Mouse (Mus musculus): Measurements from ENCODE around the gene Slc7a6. TPM values are rescaled to one million over a fixed set of nuclear protein-coding genes. Genes with fewer than 3 reads are reported as not detected.

The Slc7a6 gene
- polyA plus RNA-seq, 1 experiment from 2014 or later, result 24.5 TPM

DNA sequence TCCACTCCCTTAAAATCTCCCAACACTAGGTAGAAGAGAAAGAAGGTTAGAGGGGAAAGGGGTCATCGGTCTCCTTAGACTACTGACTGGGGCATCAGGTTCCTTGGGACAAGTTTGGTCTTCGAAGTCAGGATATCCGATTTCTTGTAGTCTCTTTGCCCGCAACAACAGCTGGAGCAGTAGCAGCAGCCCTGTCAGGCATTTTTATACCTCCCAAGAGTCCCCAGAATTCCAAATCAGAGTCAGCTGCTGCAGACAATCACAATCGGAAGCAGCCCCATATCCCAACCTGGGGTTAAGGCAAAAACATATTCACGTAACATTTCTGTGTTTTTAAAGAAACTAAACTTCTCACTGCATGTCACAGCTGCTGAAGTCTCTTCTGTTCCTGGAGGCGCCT is 62.9 kb downstream of the Slc7a6 start:
- Histone ChIP-seq H3K36me3 (ENCODE audit: control insufficient read depth, insufficient read depth, low read length) (peaks cover 8% of the 10 kb centered on the region; the same call in 1 of the 2 replicates), H3K9me3 (ENCODE audit: control insufficient read depth, low read length) (no peaks in the 10 kb centered on the region), H3K27me3 (replicated peaks; ENCODE audit: control insufficient read depth, insufficient read depth, low read length) (no peaks in the 10 kb centered on the region), H3K4me1 (ENCODE audit: control insufficient read depth, insufficient read depth, low read length) (no peaks in the 10 kb centered on the region), H3K27ac (ENCODE audit: low read length) (no peak overlapping the region), H3K4me3 (ENCODE audit: low read length) (no peak overlapping the region), H3K9ac (ENCODE audit: low read depth, low read length) (no peak overlapping the region), H3K4me2 (ENCODE audit: low read depth, low read length) (no peak overlapping the region)
- ATAC-seq, result no peak
- WGBS, result 89% methylated on average over 7 of the region's 7 CpGs

DNA sequence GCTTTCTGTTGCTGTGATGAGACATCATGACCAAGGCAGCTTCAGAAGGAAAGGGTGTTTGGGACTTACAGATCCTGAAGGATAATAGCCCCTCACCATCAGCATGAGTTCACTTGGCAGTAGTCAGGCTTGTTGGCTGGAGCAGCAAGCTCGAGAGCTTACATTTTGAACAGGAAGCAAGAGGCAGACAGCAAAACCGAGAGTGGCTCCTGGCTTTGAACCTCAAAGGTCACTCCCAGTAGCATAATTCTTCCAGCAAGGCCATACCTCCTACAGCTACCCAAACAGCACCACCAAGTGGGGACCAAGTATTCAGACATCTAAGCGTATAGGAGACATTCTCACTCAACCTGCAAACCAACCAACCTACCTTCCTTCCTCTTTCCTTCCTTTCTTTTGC is 64.1 kb downstream of the Slc7a6 start:
- WGBS, result 73% methylated on average over 3 of the region's 3 CpGs
- H3K27me3 ChIP-seq (replicated peaks; ENCODE audit: control insufficient read depth, insufficient read depth, low read length), result no peaks in the 10 kb centered on the region
- no peak overlapping the region for H3K4me2 ChIP-seq (ENCODE audit: low read depth, low read length)
- H3K36me3 ChIP-seq (ENCODE audit: control insufficient read depth, insufficient read depth, low read length), result peaks cover 2% of the 10 kb centered on the region; the same call in 1 of the 2 replicates
- no peak overlapping the region for H3K9ac ChIP-seq (ENCODE audit: low read depth, low read length)
- ATAC-seq, result no peak
- no peak overlapping the region for H3K27ac ChIP-seq (ENCODE audit: low read length)
- no peaks in the 10 kb centered on the region for H3K9me3 ChIP-seq (ENCODE audit: control insufficient read depth, low read length)
- H3K4me1 ChIP-seq (ENCODE audit: control insufficient read depth, insufficient read depth, low read length), result no peaks in the 10 kb centered on the region
- H3K4me3 ChIP-seq (ENCODE audit: low read length), result no peak overlapping the region

- Histone ChIP-seq H3K4me3 (ENCODE audit: low read length) (no peak overlapping the region), H3K36me3 (ENCODE audit: control insufficient read depth, insufficient read depth, low read length) (no peaks in the 10 kb centered on the region; the same call in 1 of the 2 replicates), H3K9me3 (ENCODE audit: control insufficient read depth, low read length) (no peaks in the 10 kb centered on the region), H3K27ac (ENCODE audit: low read length) (no peak overlapping the region), H3K9ac (ENCODE audit: low read depth, low read length) (no peak overlapping the region), H3K4me1 (ENCODE audit: control insufficient read depth, insufficient read depth, low read length) (no peaks in the 10 kb centered on the region), H3K4me2 (ENCODE audit: low read depth, low read length) (no peak overlapping the region), H3K27me3 (replicated peaks; ENCODE audit: control insufficient read depth, insufficient read depth, low read length) (no peaks in the 10 kb centered on the region)
- no peak for ATAC-seq
- WGBS, result 82% methylated on average over 17 of the region's 17 CpGs
These were observed 66.1 kb downstream of the Slc7a6 start for GRCm38 (mm10) chr8:106234567-106235261.

- WGBS, result 84% methylated on average over 5 of the region's 5 CpGs
- ATAC-seq, result no peak
- Histone ChIP-seq H3K4me3 (ENCODE audit: low read length) (no peak overlapping the region), H3K27me3 (replicated peaks; ENCODE audit: control insufficient read depth, insufficient read depth, low read length) (no peaks in the 10 kb centered on the region), H3K4me2 (ENCODE audit: low read depth, low read length) (no peak overlapping the region), H3K4me1 (ENCODE audit: control insufficient read depth, insufficient read depth, low read length) (no peaks in the 10 kb centered on the region), H3K27ac (ENCODE audit: low read length) (no peak overlapping the region), H3K9ac (ENCODE audit: low read depth, low read length) (no peak overlapping the region), H3K36me3 (ENCODE audit: control insufficient read depth, insufficient read depth, low read length) (no peaks in the 10 kb centered on the region; the same call in 1 of the 2 replicates), H3K9me3 (ENCODE audit: control insufficient read depth, low read length) (no peaks in the 10 kb centered on the region)
These were observed 68.4 kb downstream of the Slc7a6 start for GRCm38 (mm10) chr8:106237106-106237505.

Other genes starting within 250 kb of the Slc7a6 start
- gene Ctrl, start 235.0 kb upstream of the Slc7a6 start, polyA plus RNA-seq (2015; fragmentation: Nextera tagmentation; extraction: Ambion mirVana), result 3.1 and 6.2 TPM in 2 replicates
- gene Psmb10, start 230.4 kb upstream of the Slc7a6 start, polyA plus RNA-seq (2015; fragmentation: Nextera tagmentation; extraction: Ambion mirVana), result 115 and 116 TPM in 2 replicates
- gene Lcat, start 225.5 kb upstream of the Slc7a6 start, polyA plus RNA-seq (2015; fragmentation: Nextera tagmentation; extraction: Ambion mirVana), result 1.7 and 2.8 TPM in 2 replicates
- gene Slc12a4, start 202.8 kb upstream of the Slc7a6 start, polyA plus RNA-seq (2015; fragmentation: Nextera tagmentation; extraction: Ambion mirVana), result 19.4 and 21.8 TPM in 2 replicates
- not detected in 2 replicates for gene Dpep3, start 189.4 kb upstream of the Slc7a6 start, polyA plus RNA-seq (2015; fragmentation: Nextera tagmentation; extraction: Ambion mirVana)
- 17.2 and 17.6 TPM in 2 replicates for gene Dus2, start 177.5 kb upstream of the Slc7a6 start, polyA plus RNA-seq (2015; fragmentation: Nextera tagmentation; extraction: Ambion mirVana)
- gene Dpep2nb, start 162.9 kb upstream of the Slc7a6 start, polyA plus RNA-seq (2015; fragmentation: Nextera tagmentation; extraction: Ambion mirVana), result 0.12 TPM in 1 of 2 replicates, not detected in the other
- gene Ddx28, start 157.0 kb upstream of the Slc7a6 start, polyA plus RNA-seq (2015; fragmentation: Nextera tagmentation; extraction: Ambion mirVana), result 13.7 and 15.1 TPM in 2 replicates
- gene Nfatc3, start 110.0 kb upstream of the Slc7a6 start, polyA plus RNA-seq (2015; fragmentation: Nextera tagmentation; extraction: Ambion mirVana), result 4.0 and 4.5 TPM in 2 replicates
- 35.7 and 38.9 TPM in 2 replicates for gene Esrp2, start 31.9 kb upstream of the Slc7a6 start, polyA plus RNA-seq (2015; fragmentation: Nextera tagmentation; extraction: Ambion mirVana)
- 10.1 and 10.7 TPM in 2 replicates for gene Pla2g15, start 18.5 kb upstream of the Slc7a6 start, polyA plus RNA-seq (2015; fragmentation: Nextera tagmentation; extraction: Ambion mirVana)
- 26.9 and 29.3 TPM in 2 replicates for gene Slc7a6os, start 42.1 kb downstream of the Slc7a6 start, polyA plus RNA-seq (2015; fragmentation: Nextera tagmentation; extraction: Ambion mirVana)
- gene Prmt7, start 42.1 kb downstream of the Slc7a6 start, polyA plus RNA-seq (2015; fragmentation: Nextera tagmentation; extraction: Ambion mirVana), result 45.6 and 50.3 TPM in 2 replicates
- gene Smpd3, start 169.1 kb downstream of the Slc7a6 start, polyA plus RNA-seq (2015; fragmentation: Nextera tagmentation; extraction: Ambion mirVana), result 21.7 and 23.3 TPM in 2 replicates
- 11.9 and 12.5 TPM in 2 replicates for gene Zfp90, start 246.5 kb downstream of the Slc7a6 start, polyA plus RNA-seq (2015; fragmentation: Nextera tagmentation; extraction: Ambion mirVana)

Measured in intestine, embryonic 16.5 days (tissue).